Mouse (Mus musculus) heart, postnatal 25 days (tissue): ENCODE measurements at regions not wholly inside any gene's neighbourhood (a gene's known extent, or its start where the extent isn't known, plus 50 kb on each side); places are given as distances from the start of the nearest gene placed in this dataset.

Source experiments
- DNase-seq: peaks from one replicate; pipeline ENCODE4 v3.0.0; 2022; ENCODE audit warnings: low spot score
- intact Hi-C: fragments of 180-260 bp; cut with DNase I; formaldehyde crosslinking; loops from one replicate; pipeline ENCODE4 v1.15.1; 2025

- DNase-seq, result no peak
- intact Hi-C loops, result no loop called here
Measured at GRCm38 (mm10) chr5:83091483-83091882, 263.5 kb downstream of the Tecrl start.

GRCm38 (mm10) chr5:83054819-83055218 is 300.2 kb downstream of the Tecrl start:
- intact Hi-C loops, result no loop called here
- DNase-seq, result no peak

- intact Hi-C loops, result no loop called here
- no peak for DNase-seq
Measured at GRCm38 (mm10) chr5:83047214-83047613, 307.8 kb downstream of the Tecrl start.

GRCm38 (mm10) chr5:83029703-83030102 is 325.3 kb downstream of the Tecrl start:
- intact Hi-C loops, result no loop called here
- DNase-seq, result no peak

GRCm38 (mm10) chr5:83006038-83006437 is 349.0 kb downstream of the Tecrl start:
- DNase-seq, result no peak
- intact Hi-C loops, result no loop called here

- intact Hi-C loops, result no loop called here
- no peak for DNase-seq
Measured at GRCm38 (mm10) chr5:82989056-82989455, 365.9 kb downstream of the Tecrl start.

- intact Hi-C loops, result no loop called here
- no peak for DNase-seq
Measured at GRCm38 (mm10) chr5:82969315-82969714, 385.7 kb downstream of the Tecrl start.

GRCm38 (mm10) chr5:82966824-82967223 is 388.2 kb downstream of the Tecrl start:
- no peak for DNase-seq
- intact Hi-C loops, result no loop called here

- DNase-seq, result peak; percentile 29
- intact Hi-C loops, result no loop called here
Measured at GRCm38 (mm10) chr5:82966180-82966579, 388.8 kb downstream of the Tecrl start.

- DNase-seq, result no peak
- intact Hi-C loops, result no loop called here
Measured at GRCm38 (mm10) chr5:82964513-82964912, 390.5 kb downstream of the Tecrl start.

- intact Hi-C loops, result no loop called here
Measured at GRCm38 (mm10) chr5:82956012-82956411, 399.0 kb downstream of the Tecrl start.

GRCm38 (mm10) chr5:82947060-82947459 is 407.9 kb downstream of the Tecrl start:
- intact Hi-C loops, result no loop called here
- no peak for DNase-seq

More at GRCm38 (mm10) chr5:82956012-82956411, 399.0 kb downstream of the Tecrl start:
- DNase-seq, result no peak

- intact Hi-C loops, result no loop called here
- DNase-seq, result no peak
Measured at GRCm38 (mm10) chr5:82939786-82940185, 415.2 kb downstream of the Tecrl start.

GRCm38 (mm10) chr5:82899347-82899746 is 455.6 kb downstream of the Tecrl start:
- intact Hi-C loops, result no loop called here
- DNase-seq, result no peak

- DNase-seq, result no peak
- intact Hi-C loops, result no loop called here
Measured at GRCm38 (mm10) chr5:82898912-82899311, 456.1 kb downstream of the Tecrl start.

- intact Hi-C loops, result no loop called here
- no peak for DNase-seq
Measured at GRCm38 (mm10) chr5:82898389-82898788, 456.6 kb downstream of the Tecrl start.

- DNase-seq, result no peak
Measured at GRCm38 (mm10) chr5:82869264-82869663, 485.7 kb downstream of the Tecrl start.

GRCm38 (mm10) chr5:82864347-82864746 is 490.6 kb downstream of the Tecrl start:
- no peak for DNase-seq
- intact Hi-C loops, result no loop called here

More at GRCm38 (mm10) chr5:82869264-82869663, 485.7 kb downstream of the Tecrl start:
- intact Hi-C loops, result no loop called here

- intact Hi-C loops, result no loop called here
- DNase-seq, result no peak
Measured at GRCm38 (mm10) chr5:82825327-82825726, 529.7 kb downstream of the Tecrl start.

- intact Hi-C loops, result no loop called here
- no peak for DNase-seq
Measured at GRCm38 (mm10) chr5:82793197-82793596, 561.8 kb downstream of the Tecrl start.
